Mouse (Mus musculus) heart, adult 2 months (tissue): ENCODE measurements around the gene Prkag1.

Experiments used
- CTCF ChIP-seq: fragments of 200-600 bp; IDR thresholded peaks from 2 replicates; pipeline ENCODE4 v1.8.1; 2022; ENCODE audit warnings: antibody characterized with exemption, mild to moderate bottlenecking, moderate library complexity
- EP300 ChIP-seq: fragments of 200-500 bp; IDR thresholded peaks from 2 replicates; pipeline ENCODE4 v1.6.1; 2011; ENCODE audit warnings: low read depth, low read length, control low read depth; ENCODE audit not compliant: insufficient read depth
- POLR2A ChIP-seq: fragments of 200-500 bp; IDR thresholded peaks from 2 replicates; pipeline ENCODE4 v1.6.1; 2011; ENCODE audit warnings: mild to moderate bottlenecking, low read depth, low read length, control low read depth; ENCODE audit not compliant: insufficient read depth

GRCm38 (mm10) chr15:98781166-98781565 is 50.2 kb downstream of the Prkag1 start:
- TF ChIP-seq CTCF (no peak), POLR2A (no peak), EP300 (no peak)
